Mouse (Mus musculus): ENCODE results near the gene Scn1a.

GRCm38 (mm10) chr2:66408456-66408855 lies 32.2 kb downstream of the Scn1a start:
- TF ChIP-seq POLR2A (IDR thresholded peaks at IDR 0.05; ENCODE audit: borderline replicate concordance, extremely low read depth, insufficient read depth, insufficient read length, poor library complexity, severe bottlenecking) (no peak), CTCF (IDR thresholded peaks at IDR 0.05; ENCODE audit: borderline replicate concordance, extremely low read depth, insufficient read depth, insufficient read length) (no peak)

Data from brain, embryonic 14.5 days (tissue).